Mouse (Mus musculus): Measurements from ENCODE around the gene Uba7. TPM values are rescaled to one million over a fixed set of nuclear protein-coding genes. Genes with fewer than 3 reads are reported as not detected.

Gene Uba7
- 103 TPM for polyA plus RNA-seq (2015; fragmentation: Illumina TruSeq; extraction: RNeasy Lipid Tissue Mini Kit (QIAGEN cat#74804); ENCODE audit: insufficient read depth, low replicate concordance)

DNA sequence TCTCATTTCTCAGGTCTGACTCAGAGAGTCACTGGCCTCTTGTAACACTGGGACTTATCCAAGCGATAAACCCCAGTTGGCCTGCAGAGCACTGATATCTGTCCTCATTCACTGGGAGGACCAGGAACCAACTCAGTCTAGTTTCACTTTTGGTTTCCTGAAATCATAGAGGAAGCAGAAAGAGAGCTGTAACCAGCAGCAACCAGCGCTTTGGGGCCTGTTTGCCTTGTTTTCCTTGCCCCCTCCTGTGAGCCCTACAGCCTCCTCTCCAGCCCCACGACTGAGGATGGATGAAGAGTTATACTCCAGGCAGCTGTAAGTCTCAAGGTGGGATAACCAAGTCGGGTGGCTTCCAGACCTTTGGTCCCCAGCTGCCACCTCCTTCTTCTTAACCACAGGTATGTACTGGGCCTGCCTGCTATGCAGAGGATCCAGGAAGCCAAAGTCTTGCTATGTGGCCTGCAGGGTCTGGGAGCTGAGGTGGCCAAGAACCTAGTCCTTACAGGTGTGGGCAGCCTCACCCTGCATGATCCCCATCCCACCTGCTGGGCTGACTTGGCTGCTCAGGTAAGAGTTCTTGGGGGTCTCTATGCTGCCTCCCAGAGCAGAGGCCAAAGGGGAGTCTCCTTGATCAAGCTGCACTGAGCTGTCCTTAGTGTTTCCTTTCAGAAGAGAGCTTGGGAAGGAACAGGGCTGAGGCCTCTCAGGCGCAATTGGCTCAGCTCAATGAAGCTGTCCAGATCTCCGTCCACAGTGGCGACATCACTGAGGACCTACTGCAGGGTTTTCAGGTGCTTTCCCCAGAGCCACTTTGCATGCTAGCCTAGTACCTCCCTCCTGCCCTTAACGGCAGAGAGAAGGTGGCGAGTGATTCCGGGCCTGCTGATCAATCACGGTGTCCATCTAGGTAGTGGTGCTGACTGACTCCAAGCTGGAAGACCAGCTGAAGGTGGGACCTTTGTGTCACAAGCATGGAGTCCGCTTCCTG lies at the start of gene Uba7:
Uba7 (plus strand) TSS at position 107 of the 988 bp plus-strand sequence.

GRCm38 (mm10) chr9:107928169-107928568 lies 47.1 kb upstream of the Uba7 start, which contains the start of gene Actl11:
Gene Actl11, plus strand, starts transcription at chr9:107928469.

DNA sequence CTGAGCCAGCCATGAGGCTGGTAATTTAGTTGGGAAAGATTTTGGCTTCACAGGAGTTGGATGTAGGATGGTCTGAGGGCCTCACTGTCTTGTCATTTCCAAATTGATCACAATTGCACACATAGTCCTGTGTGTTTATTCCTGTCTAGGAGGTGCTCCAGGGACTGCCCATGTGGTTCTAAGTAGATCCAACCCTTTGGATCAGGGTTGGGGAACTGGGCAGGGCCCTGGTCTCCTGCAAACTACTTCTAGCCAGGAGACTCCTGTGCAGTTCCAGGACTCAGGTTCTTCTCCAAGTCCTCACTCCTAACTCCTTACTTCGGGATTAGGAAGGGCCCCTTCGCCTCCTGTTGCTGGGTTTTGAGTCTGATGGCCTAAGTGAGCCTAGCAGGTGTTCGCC lies 39.9 kb upstream of the Uba7 start, which contains the start of gene Camkv:
Camkv (plus strand) TSS at position 301 of the 400 bp plus-strand sequence.

GRCm38 (mm10) chr9:107949922-107950235 lies 25.4 kb upstream of the Uba7 start, which contains the start of gene Traip:
Gene Traip, plus strand, starts transcription at chr9:107950136.

GRCm38 (mm10) chr9:107982681-107983346 lies 7.5 kb downstream of the Uba7 start, which contains the start of gene Gm20661:
Gene Gm20661, plus strand, starts transcription at chr9:107983058.

GRCm38 (mm10) chr9:107985131-107986119 lies 10.1 kb downstream of the Uba7 start, which contains the start of gene Inka1:
Gene Inka1, minus strand, starts transcription at chr9:107985879.

DNA sequence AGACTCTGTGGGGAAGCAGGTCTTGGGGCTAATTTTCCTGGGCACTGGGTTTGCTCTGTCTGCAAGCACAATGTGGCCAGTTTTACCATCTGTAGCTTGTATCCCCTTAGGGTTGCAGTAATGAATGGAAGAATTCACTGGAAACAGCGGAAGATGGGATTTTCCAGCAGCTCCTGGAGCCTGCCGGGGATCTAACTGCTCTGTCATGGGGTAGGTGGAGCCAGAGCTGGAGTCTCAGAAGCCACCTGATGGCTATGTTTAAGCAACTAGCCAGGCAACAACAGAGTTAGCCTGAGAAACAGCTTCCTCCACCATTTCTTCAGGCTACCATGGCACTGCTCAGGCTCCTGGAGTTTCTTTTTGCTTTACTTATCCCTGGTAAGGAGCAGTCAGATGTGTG lies 16.9 kb downstream of the Uba7 start, which contains the start of gene Cdhr4:
Cdhr4 (plus strand) TSS at position 301 of the 400 bp plus-strand sequence.

GRCm38 (mm10) chr9:107996049-107996448 lies 20.7 kb downstream of the Uba7 start, which contains the start of gene Gm20662:
Gene Gm20662, plus strand, starts transcription at chr9:107996349.

DNA sequence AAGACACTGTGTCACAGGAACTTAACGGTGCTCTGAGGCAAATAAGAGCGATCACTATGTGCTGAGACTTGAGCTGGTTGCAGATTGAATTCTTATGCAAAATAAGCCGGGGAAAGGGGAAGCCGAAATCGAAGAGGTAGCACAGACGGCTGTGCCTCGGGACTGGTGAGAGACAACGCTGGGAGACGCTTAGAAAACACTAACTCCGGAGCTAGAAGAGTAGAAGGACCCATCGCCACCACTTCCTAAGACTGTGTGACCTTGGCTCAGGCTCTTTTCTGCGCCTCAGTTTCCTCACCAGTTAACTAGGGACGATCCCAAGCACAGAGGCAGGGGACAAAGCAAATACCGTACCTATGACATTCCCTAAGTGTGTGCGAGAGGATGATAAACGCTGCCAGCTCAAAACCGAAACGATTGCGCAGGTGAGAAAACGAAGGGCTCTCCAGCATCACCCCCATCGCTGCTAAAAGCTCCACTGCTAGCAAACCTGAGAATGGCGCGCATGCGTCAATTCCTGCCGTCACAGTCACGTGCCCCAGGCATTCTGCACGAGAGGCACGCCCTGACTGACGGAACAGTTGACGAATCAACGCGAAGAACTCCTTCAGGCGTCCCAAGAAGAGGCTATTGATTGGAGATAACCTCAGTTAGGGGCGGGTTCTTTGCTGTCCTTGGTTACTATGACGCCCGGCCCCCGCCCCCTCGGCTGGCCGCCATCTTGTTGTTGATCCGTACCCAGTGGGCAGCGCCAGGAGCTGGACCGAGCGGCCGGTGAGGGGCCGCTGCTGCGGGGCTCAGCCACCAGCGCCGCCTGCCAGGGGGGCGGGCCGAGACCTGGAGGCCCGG lies 26.8 kb downstream of the Uba7 start, which contains the start of gene Ip6k1:
Ip6k1 (plus strand) TSS at position 580 of the 849 bp plus-strand sequence.

Other genes starting within 250 kb of the Uba7 start
- gene Rbm5, start 204.5 kb upstream of the Uba7 start, polyA plus RNA-seq (2015; fragmentation: Illumina TruSeq; extraction: RNeasy Lipid Tissue Mini Kit (QIAGEN cat#74804); ENCODE audit: insufficient read depth, low replicate concordance) = 334 TPM
- gene Rbm6, start 102.3 kb upstream of the Uba7 start, polyA plus RNA-seq (2015; fragmentation: Illumina TruSeq; extraction: RNeasy Lipid Tissue Mini Kit (QIAGEN cat#74804); ENCODE audit: insufficient read depth, low replicate concordance) = 155 TPM
- gene Mon1a, start 87.4 kb upstream of the Uba7 start, polyA plus RNA-seq (2015; fragmentation: Illumina TruSeq; extraction: RNeasy Lipid Tissue Mini Kit (QIAGEN cat#74804); ENCODE audit: insufficient read depth, low replicate concordance) = 3.9 TPM
- gene Mst1r, start 68.6 kb upstream of the Uba7 start, polyA plus RNA-seq (2015; fragmentation: Illumina TruSeq; extraction: RNeasy Lipid Tissue Mini Kit (QIAGEN cat#74804); ENCODE audit: insufficient read depth, low replicate concordance) = 0.36 TPM
- gene Actl11, start 47.0 kb upstream of the Uba7 start, polyA plus RNA-seq (2015; fragmentation: Illumina TruSeq; extraction: RNeasy Lipid Tissue Mini Kit (QIAGEN cat#74804); ENCODE audit: insufficient read depth, low replicate concordance) = not detected
- not detected for gene Camkv, start 39.8 kb upstream of the Uba7 start, polyA plus RNA-seq (2015; fragmentation: Illumina TruSeq; extraction: RNeasy Lipid Tissue Mini Kit (QIAGEN cat#74804); ENCODE audit: insufficient read depth, low replicate concordance)
- 4.5 TPM for gene Traip, start 25.4 kb upstream of the Uba7 start, polyA plus RNA-seq (2015; fragmentation: Illumina TruSeq; extraction: RNeasy Lipid Tissue Mini Kit (QIAGEN cat#74804); ENCODE audit: insufficient read depth, low replicate concordance)
- gene Gm20661, start 7.6 kb downstream of the Uba7 start, polyA plus RNA-seq (2015; fragmentation: Illumina TruSeq; extraction: RNeasy Lipid Tissue Mini Kit (QIAGEN cat#74804); ENCODE audit: insufficient read depth, low replicate concordance) = 0.26 TPM
- gene Inka1, start 10.4 kb downstream of the Uba7 start, polyA plus RNA-seq (2015; fragmentation: Illumina TruSeq; extraction: RNeasy Lipid Tissue Mini Kit (QIAGEN cat#74804); ENCODE audit: insufficient read depth, low replicate concordance) = 3.9 TPM
- 1.5 TPM for gene Cdhr4, start 17.0 kb downstream of the Uba7 start, polyA plus RNA-seq (2015; fragmentation: Illumina TruSeq; extraction: RNeasy Lipid Tissue Mini Kit (QIAGEN cat#74804); ENCODE audit: insufficient read depth, low replicate concordance)
- gene Gm20662, start 20.8 kb downstream of the Uba7 start, polyA plus RNA-seq (2015; fragmentation: Illumina TruSeq; extraction: RNeasy Lipid Tissue Mini Kit (QIAGEN cat#74804); ENCODE audit: insufficient read depth, low replicate concordance) = 1.9 TPM
- 83.7 TPM for gene Ip6k1, start 27.0 kb downstream of the Uba7 start, polyA plus RNA-seq (2015; fragmentation: Illumina TruSeq; extraction: RNeasy Lipid Tissue Mini Kit (QIAGEN cat#74804); ENCODE audit: insufficient read depth, low replicate concordance)
- 11.7 TPM for gene Gmppb, start 73.7 kb downstream of the Uba7 start, polyA plus RNA-seq (2015; fragmentation: Illumina TruSeq; extraction: RNeasy Lipid Tissue Mini Kit (QIAGEN cat#74804); ENCODE audit: insufficient read depth, low replicate concordance)
- 0.69 TPM for gene Amigo3, start 77.7 kb downstream of the Uba7 start, polyA plus RNA-seq (2015; fragmentation: Illumina TruSeq; extraction: RNeasy Lipid Tissue Mini Kit (QIAGEN cat#74804); ENCODE audit: insufficient read depth, low replicate concordance)
- 0.37 TPM for gene Mst1, start 104.9 kb downstream of the Uba7 start, polyA plus RNA-seq (2015; fragmentation: Illumina TruSeq; extraction: RNeasy Lipid Tissue Mini Kit (QIAGEN cat#74804); ENCODE audit: insufficient read depth, low replicate concordance)
- gene Rnf123, start 107.8 kb downstream of the Uba7 start, polyA plus RNA-seq (2015; fragmentation: Illumina TruSeq; extraction: RNeasy Lipid Tissue Mini Kit (QIAGEN cat#74804); ENCODE audit: insufficient read depth, low replicate concordance) = 69.4 TPM
- 85.9 TPM for gene Apeh, start 119.1 kb downstream of the Uba7 start, polyA plus RNA-seq (2015; fragmentation: Illumina TruSeq; extraction: RNeasy Lipid Tissue Mini Kit (QIAGEN cat#74804); ENCODE audit: insufficient read depth, low replicate concordance)
- 0.25 TPM for gene Bsn, start 214.9 kb downstream of the Uba7 start, polyA plus RNA-seq (2015; fragmentation: Illumina TruSeq; extraction: RNeasy Lipid Tissue Mini Kit (QIAGEN cat#74804); ENCODE audit: insufficient read depth, low replicate concordance)